Mouse (Mus musculus) naive thymus-derived CD4-positive, alpha-beta T cell, adult 5 months (primary cell): ENCODE data around the gene Olfr31. TPM values are rescaled to one million over a fixed set of nuclear protein-coding genes. Genes with fewer than 3 reads are reported as not detected.

ENCODE experiments used
- polyA plus RNA-seq: library from polyadenylated mRNA; unstranded; fragments of 100-300 nt; shearing (Covaris generic); gene quantifications from one replicate; pipeline ENCODE4 v1.2.1, GENCODE M21; 2017

Gene Olfr31
- not detected for polyA plus RNA-seq

DNA sequence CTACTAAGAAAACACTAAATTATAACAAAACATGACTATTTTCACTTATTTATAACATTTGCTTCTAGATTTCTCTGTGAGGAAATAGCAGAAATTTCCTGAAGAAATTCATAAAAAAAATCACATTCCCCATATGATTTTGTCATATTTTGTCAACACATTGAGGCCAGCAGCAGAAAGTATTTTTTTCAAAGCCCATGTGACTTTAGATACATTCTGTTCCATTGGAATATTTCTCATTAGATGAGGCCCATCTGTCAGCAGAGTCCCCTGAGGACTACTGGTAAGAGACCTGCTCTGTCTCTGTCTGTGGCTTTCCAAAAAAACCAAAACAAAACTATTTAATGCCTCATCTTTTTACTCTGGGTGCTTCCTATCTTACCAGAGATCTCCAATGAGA, at the start of gene Olfr31:
Olfr31 (plus strand) TSS at position 301 of the 400 bp plus-strand sequence.

GRCm38 (mm10) chr14:14345948-14346812, 23.6 kb downstream of the Olfr31 start, which contains the start of gene Il3ra:
TSS of gene Il3ra (plus strand) at chr14:14346275.

Other genes starting within 250 kb of the Olfr31 start
- gene Psmd6, start 201.8 kb upstream of the Olfr31 start, polyA plus RNA-seq, result 119 TPM
- gene Olfr720, start 136.0 kb upstream of the Olfr31 start, polyA plus RNA-seq, result not detected
- 3.8 TPM for gene Il3ra, start 23.4 kb downstream of the Olfr31 start, polyA plus RNA-seq
- gene Olfr721-ps1, start 78.5 kb downstream of the Olfr31 start, polyA plus RNA-seq, result not detected